Mouse (Mus musculus): ENCODE data around the gene Wdfy3.

DNA sequence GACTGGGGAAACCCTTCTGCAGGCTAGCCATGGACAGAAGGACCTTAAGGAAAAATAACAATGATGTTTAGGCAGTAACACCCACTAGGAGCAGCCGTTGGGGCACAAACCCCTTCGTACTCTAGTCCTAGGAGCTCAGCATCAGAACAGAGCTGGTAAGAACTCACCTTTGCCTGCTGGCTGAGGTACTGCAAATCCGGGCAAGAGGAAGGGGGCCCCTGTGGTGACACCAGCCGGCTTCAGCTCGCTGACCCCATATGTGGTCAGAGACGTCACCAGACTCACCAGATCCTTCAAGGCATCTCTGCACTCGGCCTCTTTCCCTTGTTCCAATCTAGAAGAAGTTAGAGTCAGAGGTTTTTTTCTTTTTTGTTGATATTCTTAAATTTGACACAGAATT, 121.1 kb downstream of the Wdfy3 start:
- TF ChIP-seq POLR2A (IDR thresholded peaks at IDR 0.05; ENCODE audit: extremely low read depth, insufficient read depth, low read length) = no peak
- TF ChIP-seq CTCF (IDR thresholded peaks at IDR 0.05; ENCODE audit: low read depth, low read length) = no peak

Measured in liver, adult 2 months (tissue).